Mouse (Mus musculus) myocyte (in vitro differentiated cells): ENCODE results near the gene Akr1a1.

Experiments
- CEBPB ChIP-seq: IDR thresholded peaks from 2 replicates; pipeline ENCODE4 v1.6.1; 2011; ENCODE audit warnings: mild to moderate bottlenecking, moderate library complexity; ENCODE audit not compliant: poor library complexity, insufficient read depth, severe bottlenecking
- E2F4 ChIP-seq: IDR thresholded peaks from one replicate; pipeline ENCODE4 v1.6.1; 2011; ENCODE audit warnings: mild to moderate bottlenecking, control low read depth, moderate library complexity; ENCODE audit not compliant: insufficient read depth
- MAX ChIP-seq: IDR thresholded peaks from one replicate; pipeline ENCODE4 v1.6.1; 2011; ENCODE audit warnings: low read depth, mild to moderate bottlenecking, control low read depth
- MYOD1 ChIP-seq, 3 experiments: IDR thresholded peaks; one replicate each; pipeline ENCODE4 v1.6.1; 2011; ENCODE audit warnings: control low read depth in 2 of 3, low read depth in 2 of 3, mild to moderate bottlenecking in 2 of 3, moderate library complexity in 1 of 3; ENCODE audit not compliant: insufficient read length in 2 of 3, control insufficient read depth in 1 of 3
- MYOG ChIP-seq, 3 experiments: IDR thresholded peaks; one replicate each; pipeline ENCODE4 v1.6.1; 2011; ENCODE audit warnings: control low read depth in 2 of 3, low read depth in 2 of 3, mild to moderate bottlenecking in 2 of 3; ENCODE audit not compliant: insufficient read length in 2 of 3, control insufficient read depth in 1 of 3, insufficient read depth in 1 of 3
- POLR2A ChIP-seq: IDR thresholded peaks from one replicate; pipeline ENCODE4 v1.6.1; 2011; ENCODE audit warnings: low read depth, mild to moderate bottlenecking, control low read depth, moderate library complexity; ENCODE audit not compliant: insufficient read length
- POLR2AphosphoS2 ChIP-seq: IDR thresholded peaks from one replicate; pipeline ENCODE4 v1.6.1; 2011; ENCODE audit warnings: low read depth, control low read depth; ENCODE audit not compliant: insufficient read length
- REST ChIP-seq: IDR thresholded peaks from one replicate; pipeline ENCODE4 v1.6.1; 2011; ENCODE audit warnings: mild to moderate bottlenecking, control low read depth, moderate library complexity; ENCODE audit not compliant: insufficient read depth, insufficient read length
- SRF ChIP-seq: IDR thresholded peaks from one replicate; pipeline ENCODE4 v1.6.1; 2011; ENCODE audit warnings: low read depth; ENCODE audit not compliant: control insufficient read depth, insufficient read length
- TCF12 ChIP-seq: IDR thresholded peaks from one replicate; pipeline ENCODE4 v1.6.1; 2011; ENCODE audit warnings: mild to moderate bottlenecking, control low read depth; ENCODE audit not compliant: poor library complexity, insufficient read depth, severe bottlenecking
- TCF3 ChIP-seq: IDR thresholded peaks from one replicate; pipeline ENCODE4 v1.6.1; 2011; ENCODE audit warnings: low read depth, control low read depth; ENCODE audit not compliant: insufficient read length
- USF1 ChIP-seq: IDR thresholded peaks from one replicate; pipeline ENCODE4 v1.6.1; 2011; ENCODE audit warnings: low read depth, mild to moderate bottlenecking, control low read depth, moderate library complexity

GRCm38 (mm10) chr4:116700964-116701363, 49.5 kb upstream of the Akr1a1 start:
- TF ChIP-seq MYOD1 (IDR thresholded peaks at IDR 0.05; ENCODE audit: control insufficient read depth in 1 of 3, insufficient read length in 2 of 3, low read depth in 2 of 3) = no peak
- TF ChIP-seq POLR2AphosphoS2 = peak; percentile 43
- no peak for TF ChIP-seq MAX
- TF ChIP-seq SRF = no peak
- no peak for TF ChIP-seq E2F4
- TF ChIP-seq TCF12 = no peak
- no peak for TF ChIP-seq POLR2A
- no peak for TF ChIP-seq USF1
- no peak for TF ChIP-seq CEBPB
- no peak for TF ChIP-seq REST
- no peak for TF ChIP-seq TCF3
- TF ChIP-seq MYOG (IDR thresholded peaks at IDR 0.05; ENCODE audit: control insufficient read depth in 1 of 3, insufficient read depth in 1 of 3, insufficient read length in 2 of 3, low read depth in 2 of 3) = no peak
